40 mouse cellular contexts compared by ENCODE assay signal in the genomic region with DNA sequence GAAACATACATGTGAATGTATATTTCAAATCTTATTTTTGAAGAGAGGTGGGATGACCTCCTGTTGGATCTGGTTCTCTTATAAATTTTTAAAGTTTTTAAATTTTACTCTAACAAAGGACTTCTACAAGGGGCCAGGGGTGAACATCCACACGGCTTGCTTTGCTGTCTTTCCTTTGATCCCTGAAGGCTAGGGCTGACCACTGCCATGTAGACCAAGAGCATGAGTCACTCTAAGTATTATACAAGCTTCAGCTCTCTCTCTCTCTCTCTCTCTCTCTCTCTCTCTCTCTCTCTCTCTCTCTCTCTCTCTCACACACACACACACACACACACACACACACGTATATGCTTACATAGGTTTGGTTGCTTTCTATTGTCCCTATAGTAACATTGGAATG. TPM values are rescaled to one million over a fixed set of nuclear protein-coding genes. Genes with fewer than 3 reads are reported as not detected.
"Had no signal": no experiment of that assay in that cellular context is flagged by ENCODE, and none has a peak within 500 bp of the region (broad histone marks: within the 10 kb centered on the region; RNA-seq: fewer than 3 reads in every experiment).

No protein-coding gene starts in this region.

- H3K27ac ChIP-seq: heart, adult 2 months; heart, embryonic 13.5 days; heart, embryonic 15.5 days; hindbrain, embryonic 13.5 days; hindbrain, embryonic 15.5 days; hindbrain, postnatal 0 days; limb, embryonic 13.5 days; limb, embryonic 15.5 days; liver, embryonic 12.5 days; liver, embryonic 14.5 days had no signal

- ATAC-seq: hindbrain, postnatal 0 days; intestine, embryonic 16.5 days; liver, embryonic 12.5 days had no signal

- DNase-seq: gastrocnemius, postnatal 14 days; gastrocnemius, postnatal 36 days; heart, adult 2 months; heart, postnatal 14 days; heart, postnatal 36 days; kidney, adult 18-20 months; kidney, adult 8-10 months; kidney, postnatal 10 days; kidney, postnatal 25 days; kidney, postnatal 4 days; left cerebral cortex, postnatal 4 days had no signal

- H3K9me3 ChIP-seq: heart, embryonic 15.5 days; hindbrain, embryonic 13.5 days; hindbrain, embryonic 15.5 days; limb, embryonic 13.5 days; limb, embryonic 15.5 days; liver, embryonic 12.5 days had no signal

- H3K27me3 ChIP-seq: heart, embryonic 13.5 days; heart, embryonic 15.5 days; hindbrain, embryonic 13.5 days; hindbrain, embryonic 15.5 days; limb, embryonic 13.5 days; limb, embryonic 15.5 days; liver, embryonic 12.5 days had no signal

- H3K4me3 ChIP-seq: heart, adult 2 months; heart, embryonic 13.5 days; heart, embryonic 15.5 days; hindbrain, embryonic 13.5 days; hindbrain, embryonic 15.5 days; limb, embryonic 13.5 days; limb, embryonic 15.5 days; liver, embryonic 12.5 days had no signal

- H3K36me3 ChIP-seq: heart, embryonic 13.5 days; heart, embryonic 15.5 days; hindbrain, embryonic 13.5 days; hindbrain, embryonic 15.5 days; limb, embryonic 13.5 days; limb, embryonic 15.5 days; liver, embryonic 12.5 days had no signal

- H3K9ac ChIP-seq: heart, embryonic 13.5 days; heart, embryonic 15.5 days; hindbrain, embryonic 13.5 days; hindbrain, embryonic 15.5 days; limb, embryonic 13.5 days; limb, embryonic 15.5 days; liver, embryonic 12.5 days; liver, embryonic 14.5 days had no signal

- H3K4me1 ChIP-seq: hindbrain, embryonic 15.5 days; limb, embryonic 13.5 days; limb, embryonic 15.5 days had no signal

- H3K4me2 ChIP-seq: heart, embryonic 11.5 days; heart, embryonic 13.5 days; heart, embryonic 15.5 days; hindbrain, embryonic 13.5 days; hindbrain, embryonic 15.5 days; limb, embryonic 13.5 days; limb, embryonic 15.5 days; liver, embryonic 12.5 days had no signal

RNA-seq across cellular contexts. Expression of gene Gm5426, which starts 48.6 kb away (rescaled TPM):
- total RNA-seq: gastrocnemius, adult 18-20 months; gastrocnemius, adult 8-10 months; gastrocnemius, postnatal 14 days; gastrocnemius, postnatal 36 days; heart, adult 2 months; heart, postnatal 14 days; heart, postnatal 36 days; hematopoietic stem cell, adult 5-6 weeks; hindbrain, postnatal 0 days; layer of hippocampus, adult 8-10 months; layer of hippocampus, postnatal 10 days; layer of hippocampus, postnatal 25 days; left cerebral cortex, adult 18-20 months; left cerebral cortex, adult 8-10 months; left cerebral cortex, postnatal 10 days; left cerebral cortex, postnatal 25 days; left cerebral cortex, postnatal 4 days; liver, adult 2 months had no signal
- polyA plus RNA-seq: gonadal fat pad, adult 2 months; heart, adult 2 months; heart, embryonic 11.5 days; heart, embryonic 13.5 days; heart, embryonic 15.5 days; heart, postnatal 0 days; hindbrain, embryonic 11.5 days; hindbrain, embryonic 13.5 days; hindbrain, embryonic 15.5 days; hindbrain, postnatal 0 days; intestine, embryonic 14.5 days; intestine, embryonic 16.5 days; kidney, embryonic 14.5 days; kidney, embryonic 16.5 days; limb, embryonic 11.5 days; limb, embryonic 13.5 days; limb, embryonic 15.5 days; liver, adult 2 months; liver, embryonic 12.5 days; liver, embryonic 14.5 days had no signal
